Mouse (Mus musculus): ENCODE measurements around the gene Fkbp8. TPM values are rescaled to one million over a fixed set of nuclear protein-coding genes. Genes with fewer than 3 reads are reported as not detected.

Fkbp8 gene
- polyA plus RNA-seq, 1 experiment from 2014 or later = 278 TPM

GRCm38 (mm10) chr8:70570360-70570759, 42.8 kb downstream of the Fkbp8 start:
- POLR2A ChIA-PET = interaction anchor here (1.0 to 1.9 kb wide), 4 partner anchors 10 to 40 kb away, joined by 3 to 6 read pairs (median 4); partner anchors contain the start of gene Ssbp4
- CTCF ChIA-PET = interaction anchor here (0.8 to 1.7 kb wide), 5 partner anchors 9 to 41 kb away, joined by 3 to 10 read pairs (median 3); no protein-coding TSS in a partner anchor
- no peak for DNase-seq (ENCODE audit: low read depth, low spot score)
- in situ Hi-C loops (cut with MboI; ENCODE audit: low pct_unique_long_range_greater_than_20kb) = no loop called here
- ATAC-seq = no peak
- H3K27me3 ChIP-seq = no peaks in the 10 kb centered on the region
- TF ChIP-seq CTCF (IDR thresholded peaks at IDR 0.05) = no peak

- no peak for TF ChIP-seq CTCF (IDR thresholded peaks at IDR 0.05)
- in situ Hi-C loops (cut with MboI; ENCODE audit: low pct_unique_long_range_greater_than_20kb) = no loop called here
- DNase-seq (ENCODE audit: low read depth, low spot score) (no peak), ATAC-seq (no peak)
- no peaks in the 10 kb centered on the region for H3K27me3 ChIP-seq
- POLR2A ChIA-PET = interaction anchor here (1.0 to 1.9 kb wide), 3 partner anchors 30 to 39 kb away, joined by 3 to 6 read pairs (median 4); partner anchors contain the start of gene Ssbp4
- CTCF ChIA-PET = interaction anchor here (0.8 to 1.7 kb wide), 4 partner anchors 9 to 26 kb away, joined by 3 to 10 read pairs (median 3); no protein-coding TSS in a partner anchor
Measured at GRCm38 (mm10) chr8:70570990-70571389, 43.5 kb downstream of the Fkbp8 start.

- in situ Hi-C loops (cut with MboI; ENCODE audit: low pct_unique_long_range_greater_than_20kb) = no loop called here
- DNase-seq (ENCODE audit: low read depth, low spot score) (no peak), ATAC-seq (no peak)
- TF ChIP-seq CTCF (IDR thresholded peaks at IDR 0.05) = no peak
- CTCF ChIA-PET = interaction anchor here (1.3 kb wide), 1 partner anchor 9 kb away, joined by 4 read pairs; no protein-coding TSS in a partner anchor
- no peaks in the 10 kb centered on the region for H3K27me3 ChIP-seq
- POLR2A ChIA-PET = interaction anchor here (0.7 to 1.3 kb wide), 3 partner anchors 9 to 23 kb away, joined by 3 read pairs; no protein-coding TSS in a partner anchor
Measured at GRCm38 (mm10) chr8:70574302-70574701, 46.8 kb downstream of the Fkbp8 start.

- TF ChIP-seq CTCF (IDR thresholded peaks at IDR 0.05) = no peak
- H3K27me3 ChIP-seq = no peaks in the 10 kb centered on the region
- in situ Hi-C loops (cut with MboI; ENCODE audit: low pct_unique_long_range_greater_than_20kb) = no loop called here
- POLR2A ChIA-PET = interaction anchor here (0.7 to 1.3 kb wide), 3 partner anchors 10 to 23 kb away, joined by 3 read pairs; no protein-coding TSS in a partner anchor
- no peak for DNase-seq (ENCODE audit: low read depth, low spot score)
- CTCF ChIA-PET = interaction anchor here (1.1 to 11.7 kb wide), 3 partner anchors 9 to 15 kb away, joined by 3 to 64 read pairs (median 4); no protein-coding TSS in a partner anchor
- ATAC-seq = no peak
Measured at GRCm38 (mm10) chr8:70574915-70575314, 47.4 kb downstream of the Fkbp8 start.

GRCm38 (mm10) chr8:70577207-70577606, 49.7 kb downstream of the Fkbp8 start:
- ChIA-PET CTCF (interaction anchor here (1.1 to 11.7 kb wide), 2 partner anchors 8 to 17 kb away, joined by 3 to 64 read pairs; no protein-coding TSS in a partner anchor), POLR2A (interaction anchor here (1.1 to 1.2 kb wide), 2 partner anchors 13 to 16 kb away, joined by 3 read pairs; no protein-coding TSS in a partner anchor)
- DNase-seq (ENCODE audit: low read depth, low spot score) (no peak), ATAC-seq (no peak)
- no peak for TF ChIP-seq CTCF (IDR thresholded peaks at IDR 0.05)
- in situ Hi-C loops (cut with MboI; ENCODE audit: low pct_unique_long_range_greater_than_20kb) = no loop called here
- no peaks in the 10 kb centered on the region for H3K27me3 ChIP-seq

- ATAC-seq = no peak
- no peaks in the 10 kb centered on the region for H3K27me3 ChIP-seq
- CTCF ChIA-PET = interaction anchor here (1.1 to 11.7 kb wide), 4 partner anchors 10 to 24 kb away, joined by 3 to 64 read pairs (median 5); no protein-coding TSS in a partner anchor
- no peak for DNase-seq (ENCODE audit: low read depth, low spot score)
- TF ChIP-seq CTCF (IDR thresholded peaks at IDR 0.05) = no peak
- in situ Hi-C loops (cut with MboI; ENCODE audit: low pct_unique_long_range_greater_than_20kb) = no loop called here
- POLR2A ChIA-PET = no interaction called here
Measured at GRCm38 (mm10) chr8:70583476-70584387, 56.2 kb downstream of the Fkbp8 start.

- ATAC-seq (peak; percentile 9), DNase-seq (ENCODE audit: low read depth, low spot score) (no peak)
- CTCF ChIA-PET = interaction anchor here (1.3 to 11.7 kb wide), 5 partner anchors 8 to 25 kb away, joined by 3 to 64 read pairs (median 6); no protein-coding TSS in a partner anchor
Measured at GRCm38 (mm10) chr8:70584606-70585257, 57.2 kb downstream of the Fkbp8 start.

More at GRCm38 (mm10) chr8:70584606-70585257, 57.2 kb downstream of the Fkbp8 start:
- in situ Hi-C loops (cut with MboI; ENCODE audit: low pct_unique_long_range_greater_than_20kb) = no loop called here
- no peaks in the 10 kb centered on the region for H3K27me3 ChIP-seq
- POLR2A ChIA-PET = no interaction called here
- TF ChIP-seq CTCF (IDR thresholded peaks at IDR 0.05) = no peak

Other genes starting within 250 kb of the Fkbp8 start
- 67.9 TPM for gene Homer3, start 244.9 kb upstream of the Fkbp8 start, polyA plus RNA-seq (2021)
- gene Ddx49, start 225.2 kb upstream of the Fkbp8 start, polyA plus RNA-seq (2021) = 48.8 TPM
- 259 TPM for gene Cope, start 225.2 kb upstream of the Fkbp8 start, polyA plus RNA-seq (2021)
- gene Cers1, start 211.9 kb upstream of the Fkbp8 start, polyA plus RNA-seq (2021) = 2.5 TPM
- 1.1 TPM for gene Gdf1, start 197.9 kb upstream of the Fkbp8 start, polyA plus RNA-seq (2021)
- 44.5 TPM for gene Upf1, start 174.4 kb upstream of the Fkbp8 start, polyA plus RNA-seq (2021)
- gene Comp, start 154.2 kb upstream of the Fkbp8 start, polyA plus RNA-seq (2021) = 0.36 TPM
- 12.0 TPM for gene Crtc1, start 88.1 kb upstream of the Fkbp8 start, polyA plus RNA-seq (2021)
- 27.5 TPM for gene Klhl26, start 50.8 kb upstream of the Fkbp8 start, polyA plus RNA-seq (2021)
- 0.09 TPM for gene Tmem59l, start 40.4 kb upstream of the Fkbp8 start, polyA plus RNA-seq (2021)
- 29.4 TPM for gene Crlf1, start 34.6 kb upstream of the Fkbp8 start, polyA plus RNA-seq (2021)
- gene Rex1bd, start 21.0 kb upstream of the Fkbp8 start, polyA plus RNA-seq (2021) = 93.9 TPM
- gene Uba52, start 16.9 kb upstream of the Fkbp8 start, polyA plus RNA-seq (2021) = 662 TPM
- 81.4 TPM for gene Kxd1, start 232 bp downstream of the Fkbp8 start, polyA plus RNA-seq (2021)
- gene Ell, start 11.7 kb downstream of the Fkbp8 start, polyA plus RNA-seq (2021) = 26.1 TPM
- 6.4 TPM for gene Isyna1, start 66.6 kb downstream of the Fkbp8 start, polyA plus RNA-seq (2021)
- 253 TPM for gene Ssbp4, start 81.1 kb downstream of the Fkbp8 start, polyA plus RNA-seq (2021)
- gene Lrrc25, start 88.4 kb downstream of the Fkbp8 start, polyA plus RNA-seq (2021) = 0.04 TPM
- 354 TPM for gene Gdf15, start 104.7 kb downstream of the Fkbp8 start, polyA plus RNA-seq (2021)
- gene Pgpep1, start 132.7 kb downstream of the Fkbp8 start, polyA plus RNA-seq (2021) = 116 TPM
- gene Lsm4, start 145.5 kb downstream of the Fkbp8 start, polyA plus RNA-seq (2021) = 189 TPM
- gene Jund, start 171.2 kb downstream of the Fkbp8 start, polyA plus RNA-seq (2021) = 376 TPM
- 0.06 TPM for gene Iqcn, start 175.7 kb downstream of the Fkbp8 start, polyA plus RNA-seq (2021)
- 1.1 TPM for gene Gm3336, start 190.8 kb downstream of the Fkbp8 start, polyA plus RNA-seq (2021)
- gene Pde4c, start 196.0 kb downstream of the Fkbp8 start, polyA plus RNA-seq (2021) = 15.0 TPM
- 35.0 TPM for gene Rab3a, start 227.0 kb downstream of the Fkbp8 start, polyA plus RNA-seq (2021)
- 85.2 TPM for gene Mpv17l2, start 233.2 kb downstream of the Fkbp8 start, polyA plus RNA-seq (2021)
- 110 TPM for gene Pik3r2, start 249.0 kb downstream of the Fkbp8 start, polyA plus RNA-seq (2021)

All from Patski (cell line).